Comparison of ENCODE assay signal across 9 mouse cellular contexts in the genomic region with DNA sequence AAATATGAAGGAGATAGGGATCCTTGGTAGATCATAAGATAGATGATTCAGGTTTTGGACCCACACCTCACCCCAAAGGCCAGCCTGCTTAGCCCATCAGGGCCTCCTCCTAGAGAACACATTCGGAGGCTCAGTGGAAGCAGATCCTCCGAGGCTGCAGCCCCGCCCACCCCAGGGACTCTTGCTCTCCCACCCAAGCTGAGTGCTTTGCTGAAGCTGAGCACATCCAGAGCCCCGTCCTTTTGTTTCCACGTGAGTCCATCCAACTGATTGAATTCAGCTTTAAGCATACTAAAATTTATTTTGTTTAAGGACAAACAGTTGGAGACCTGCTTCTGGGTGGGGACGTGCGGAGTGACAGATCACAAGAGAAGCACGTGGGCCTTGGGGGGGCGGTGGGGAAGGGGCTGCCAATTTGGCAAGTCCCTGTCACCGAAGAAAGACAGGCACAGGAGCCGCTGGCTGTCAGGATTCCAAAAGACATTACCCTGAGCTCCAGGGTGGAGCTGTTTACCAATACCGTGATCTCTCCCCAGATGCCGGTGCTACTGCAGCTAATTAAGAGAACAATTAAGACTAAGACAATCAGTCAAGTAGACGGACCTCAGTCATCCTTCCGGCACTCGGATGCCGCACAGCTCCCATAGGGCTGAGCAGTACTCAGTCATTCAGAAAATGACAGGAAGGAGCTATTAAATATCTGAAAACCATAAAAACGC.
A peak's percentile ranks its signal among the peaks of the same experiment; 100 is the strongest.
DNase-seq lines count a peak whose midpoint lies in the region; ATAC-seq and TF ChIP-seq lines count a peak whose summit lies in the region.
"Had no signal": no experiment of that assay in that cellular context is flagged by ENCODE, and none has a peak within 500 bp of the region (broad histone marks: within the 10 kb centered on the region; RNA-seq: fewer than 3 reads in every experiment).

No protein-coding gene starts in this region.

- H3K9me3 ChIP-seq in lung, embryonic 14.5 days (ENCODE audit: low read depth, low read length) = no peaks in the 10 kb centered on the region
- no peaks in the 10 kb centered on the region for H3K9me3 ChIP-seq in forebrain, embryonic 11.5 days (ENCODE audit: control insufficient read depth, low read length)
- H3K9me3 ChIP-seq in intestine, embryonic 16.5 days (ENCODE audit: control insufficient read depth, low read length) = no peaks in the 10 kb centered on the region

- no peak overlapping the region for H3K9ac ChIP-seq in lung, embryonic 14.5 days
- H3K9ac ChIP-seq in forebrain, embryonic 11.5 days (ENCODE audit: low read length) = no peak overlapping the region
- no peak overlapping the region for H3K9ac ChIP-seq in intestine, embryonic 16.5 days (ENCODE audit: low read depth, low read length)

- H3K27me3 ChIP-seq in lung, embryonic 14.5 days (ENCODE audit: insufficient read depth, low read length) = no peaks in the 10 kb centered on the region
- H3K27me3 ChIP-seq in forebrain, embryonic 11.5 days (ENCODE audit: control insufficient read depth, insufficient read depth, low read length) = no peaks in the 10 kb centered on the region
- H3K27me3 ChIP-seq in intestine, embryonic 16.5 days (replicated peaks; ENCODE audit: control insufficient read depth, insufficient read depth, low read length) = no peaks in the 10 kb centered on the region

- no peak for DNase-seq in lung, embryonic 14.5 days
- DNase-seq in lung, adult 18-20 months = no peak
- DNase-seq in forebrain, embryonic 11.5 days (ENCODE audit: low spot score) = no peak
- peak; percentile 48 for DNase-seq in retina, postnatal 1 day
- DNase-seq in gastrocnemius, postnatal 25 days = no peak
- no peak for DNase-seq in cerebellum, adult 11 months
- DNase-seq: lung, adult 2 months had no signal

- H3K36me3 ChIP-seq in lung, embryonic 14.5 days (ENCODE audit: insufficient read depth) = no peaks in the 10 kb centered on the region
- H3K36me3 ChIP-seq in forebrain, embryonic 11.5 days (ENCODE audit: control insufficient read depth, insufficient read depth, low read length) = no peaks in the 10 kb centered on the region
- H3K36me3 ChIP-seq in intestine, embryonic 16.5 days (ENCODE audit: control insufficient read depth, insufficient read depth, low read length) = no peaks in the 10 kb centered on the region

- no peak for ATAC-seq in lung, embryonic 14.5 days (ENCODE audit: insufficient read depth)
- ATAC-seq in forebrain, embryonic 11.5 days (replicated peaks; ENCODE audit: low FRiP score) = peak; percentile 55
- peak; percentile 40; the same call in 1 of the 2 replicates for ATAC-seq in intestine, embryonic 16.5 days
- no peak for ATAC-seq in CD4-positive, CD25-positive, alpha-beta regulatory T cell, adult 4 months

- H3K4me1 ChIP-seq in lung, embryonic 14.5 days (ENCODE audit: insufficient read depth) = no peaks in the 10 kb centered on the region
- H3K4me1 ChIP-seq in forebrain, embryonic 11.5 days (replicated peaks; ENCODE audit: control insufficient read depth, insufficient read depth, low read length) = no peaks in the 10 kb centered on the region
- no peaks in the 10 kb centered on the region for H3K4me1 ChIP-seq in intestine, embryonic 16.5 days (ENCODE audit: control insufficient read depth, insufficient read depth, low read length)

- no peak for TF ChIP-seq CTCF in lung, embryonic 14.5 days (IDR thresholded peaks at IDR 0.05; ENCODE audit: low read depth)

- peak overlapping the region; percentile 48 for H3K4me2 ChIP-seq in lung, embryonic 14.5 days
- H3K4me2 ChIP-seq in forebrain, embryonic 11.5 days (ENCODE audit: low read depth, low read length, severe bottlenecking) = peak overlapping the region; percentile 27; the same call in 1 of the 2 replicates
- peak overlapping the region; percentile 21; the same call in 1 of the 2 replicates for H3K4me2 ChIP-seq in intestine, embryonic 16.5 days (ENCODE audit: low read depth, low read length)

- WGBS in lung, embryonic 14.5 days = 21% methylated on average over 18 of the region's 18 CpGs
- WGBS in forebrain, embryonic 11.5 days = 28% methylated on average over 18 of the region's 18 CpGs
- WGBS in intestine, embryonic 16.5 days = 19% methylated on average over 18 of the region's 18 CpGs

- no peak overlapping the region for H3K4me3 ChIP-seq in lung, embryonic 14.5 days (ENCODE audit: low read depth, low read length)
- H3K4me3 ChIP-seq in forebrain, embryonic 11.5 days (ENCODE audit: low read depth, low read length) = no peak overlapping the region
- H3K4me3 ChIP-seq in intestine, embryonic 16.5 days (ENCODE audit: low read length) = no peak overlapping the region

- no peak overlapping the region for H3K27ac ChIP-seq in lung, embryonic 14.5 days (ENCODE audit: low read depth)
- H3K27ac ChIP-seq in forebrain, embryonic 11.5 days (ENCODE audit: low read depth, low read length) = no peak overlapping the region
- no peak overlapping the region for H3K27ac ChIP-seq in intestine, embryonic 16.5 days (ENCODE audit: low read length)

Comparison
In these comparisons a context has a peak if more than half of its experiments do, and no peak if none do; other contexts are left out.
1. ATAC-seq: peak in forebrain, embryonic 11.5 days (single experiment) and intestine, embryonic 16.5 days (single experiment); none in lung, embryonic 14.5 days (single experiment) and CD4-positive, CD25-positive, alpha-beta regulatory T cell, adult 4 months (single experiment).
2. Peak in every context shown above with its lines, with median percentiles within 50 percentile points of each other: H3K4me2 ChIP-seq.